Mouse (Mus musculus): ENCODE data around the gene Dnpep. TPM values are rescaled to one million over a fixed set of nuclear protein-coding genes. Genes with fewer than 3 reads are reported as not detected.

Gene Dnpep
- polyA plus RNA-seq, 1 experiment from 2014 or later, result 137 TPM

DNA sequence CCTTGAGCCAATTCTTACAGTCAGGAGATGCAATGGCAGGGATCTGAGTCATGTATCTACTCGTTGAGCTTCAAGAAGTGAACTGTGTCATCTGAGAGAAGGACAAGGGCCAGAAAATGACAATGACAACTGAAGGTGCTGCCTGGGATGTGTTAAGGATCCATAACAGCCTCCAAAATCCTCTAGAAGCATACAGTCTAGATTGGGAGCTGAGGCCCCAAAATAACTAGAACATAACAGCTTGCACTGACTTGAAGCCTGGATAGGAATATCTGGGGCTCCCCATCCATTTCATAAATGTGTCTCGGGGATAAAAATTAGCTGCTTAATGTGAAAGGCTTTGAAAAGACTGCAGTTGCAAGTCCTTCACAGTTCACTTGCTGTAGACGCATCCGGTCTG lies 40.2 kb upstream of the Dnpep start:
- no peak overlapping the region for H3K9ac ChIP-seq (ENCODE audit: low read length)
- H3K4me1 ChIP-seq (replicated peaks; ENCODE audit: control insufficient read depth, insufficient read depth, low read length), result peaks cover 3% of the 10 kb centered on the region; the same call in 1 of the 2 replicates
- H3K36me3 ChIP-seq (ENCODE audit: control insufficient read depth, insufficient read depth, low read length), result 0 out of 2 replicates have a peak, but pooled peaks cover under 1% of the 10 kb centered on the region
- no peaks in the 10 kb centered on the region for H3K9me3 ChIP-seq (ENCODE audit: control insufficient read depth, low read length)
- H3K27me3 ChIP-seq (replicated peaks; ENCODE audit: control insufficient read depth, insufficient read depth, low read length), result peaks cover 6% of the 10 kb centered on the region; the same call in 1 of the 2 replicates
- no peak overlapping the region for H3K27ac ChIP-seq (ENCODE audit: low read depth)
- no peak for DNase-seq (ENCODE audit: low spot score)
- no peak overlapping the region for H3K4me2 ChIP-seq (ENCODE audit: low read length)
- H3K4me3 ChIP-seq (ENCODE audit: low read depth, low read length), result no peak overlapping the region
- ATAC-seq (replicated peaks; ENCODE audit: low FRiP score, low TSS enrichment, low read depth), result no peak
- 86% methylated on average over 4 of the region's 4 CpGs for WGBS

DNA sequence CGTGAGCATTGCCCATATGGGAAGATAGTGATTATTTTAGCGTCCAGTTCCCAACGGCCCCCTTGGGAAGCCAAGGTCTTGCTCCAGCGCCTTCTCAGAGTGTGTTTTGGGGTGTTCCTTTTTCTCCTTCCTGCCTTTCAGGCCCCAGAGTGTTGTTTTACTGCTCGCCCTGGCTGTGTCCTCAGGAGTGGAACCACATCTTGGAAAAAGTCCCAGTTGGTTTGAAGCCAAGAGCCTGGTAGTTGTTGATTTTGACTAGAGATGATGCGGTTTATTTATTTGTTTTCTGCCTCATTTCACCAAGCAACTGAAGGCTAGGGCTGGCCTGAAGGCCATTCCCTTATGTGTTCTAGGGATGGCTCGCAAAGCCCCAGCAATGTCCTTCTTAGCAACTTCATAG lies 39.5 kb upstream of the Dnpep start:
- WGBS, result 77% methylated on average over 7 of the region's 7 CpGs

DNA sequence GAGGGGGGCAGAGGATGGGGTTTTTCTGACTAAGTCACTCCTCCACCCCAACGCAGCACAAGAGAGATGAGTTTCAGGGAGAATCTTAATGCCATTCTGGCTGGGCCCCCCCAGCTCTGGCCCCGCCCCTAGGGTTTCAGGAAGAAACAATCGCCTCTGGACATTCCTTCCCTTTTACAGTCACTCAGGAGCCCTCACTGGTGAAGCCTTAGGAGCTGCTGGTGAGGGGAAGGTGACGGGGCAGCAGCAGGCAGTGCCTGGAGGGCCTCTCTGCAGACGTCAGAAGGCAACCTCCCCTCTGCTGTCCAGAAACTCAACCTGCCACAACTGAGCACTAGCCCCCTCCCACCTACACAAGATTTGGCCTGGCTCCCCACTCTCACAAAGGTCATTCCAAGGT lies 31.5 kb upstream of the Dnpep start:
- Histone ChIP-seq H3K4me3 (ENCODE audit: low read depth, low read length) (no peak overlapping the region), H3K36me3 (ENCODE audit: control insufficient read depth, insufficient read depth, low read length) (no peaks in the 10 kb centered on the region), H3K27ac (ENCODE audit: low read depth) (peak overlapping the region; percentile 5; the same call in 1 of the 2 replicates), H3K4me2 (ENCODE audit: low read length) (no peak overlapping the region), H3K4me1 (replicated peaks; ENCODE audit: control insufficient read depth, insufficient read depth, low read length) (peaks cover 18% of the 10 kb centered on the region), H3K27me3 (replicated peaks; ENCODE audit: control insufficient read depth, insufficient read depth, low read length) (no peaks in the 10 kb centered on the region), H3K9ac (ENCODE audit: low read length) (no peak overlapping the region), H3K9me3 (ENCODE audit: control insufficient read depth, low read length) (no peaks in the 10 kb centered on the region)
- ATAC-seq (replicated peaks; ENCODE audit: low FRiP score, low TSS enrichment, low read depth), result no peak
- 35% methylated on average over 5 of the region's 5 CpGs for WGBS
- no peak for DNase-seq (ENCODE audit: low spot score)

More for the DNA sequence above, 39.5 kb upstream of the Dnpep start:
- ATAC-seq (replicated peaks; ENCODE audit: low FRiP score, low TSS enrichment, low read depth) (no peak), DNase-seq (ENCODE audit: low spot score) (no peak)
- Histone ChIP-seq H3K4me2 (ENCODE audit: low read length) (no peak overlapping the region), H3K27me3 (replicated peaks; ENCODE audit: control insufficient read depth, insufficient read depth, low read length) (peaks cover 6% of the 10 kb centered on the region; the same call in 1 of the 2 replicates), H3K36me3 (ENCODE audit: control insufficient read depth, insufficient read depth, low read length) (no peaks in the 10 kb centered on the region), H3K9ac (ENCODE audit: low read length) (no peak overlapping the region), H3K4me3 (ENCODE audit: low read depth, low read length) (no peak overlapping the region), H3K27ac (ENCODE audit: low read depth) (no peak overlapping the region), H3K4me1 (replicated peaks; ENCODE audit: control insufficient read depth, insufficient read depth, low read length) (peaks cover 3% of the 10 kb centered on the region; the same call in 1 of the 2 replicates), H3K9me3 (ENCODE audit: control insufficient read depth, low read length) (no peaks in the 10 kb centered on the region)

DNA sequence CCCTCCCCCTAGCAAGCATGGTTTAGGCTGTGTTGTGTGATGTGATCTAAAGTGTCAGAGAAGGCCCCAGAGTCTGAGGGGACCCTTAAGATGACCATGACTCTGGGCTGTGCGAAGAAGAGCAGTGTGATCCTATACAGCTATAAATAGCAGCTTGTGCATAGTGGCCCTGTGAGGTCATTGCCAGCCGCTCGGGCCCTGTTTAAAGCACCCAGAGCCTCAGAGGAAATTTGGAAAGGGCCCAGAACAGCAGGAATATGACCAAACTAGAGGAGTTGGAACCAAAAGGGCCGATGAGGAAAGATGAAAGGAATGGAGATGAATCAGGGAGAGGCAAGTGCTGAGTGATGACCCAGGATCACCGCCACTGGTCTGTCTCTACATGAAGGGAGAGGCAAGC lies 29.5 kb upstream of the Dnpep start:
- no peaks in the 10 kb centered on the region for H3K9me3 ChIP-seq (ENCODE audit: control insufficient read depth, low read length)
- H3K9ac ChIP-seq (ENCODE audit: low read length), result no peak overlapping the region
- peaks cover 23% of the 10 kb centered on the region for H3K4me1 ChIP-seq (replicated peaks; ENCODE audit: control insufficient read depth, insufficient read depth, low read length)
- DNase-seq (ENCODE audit: low spot score) (no peak), ATAC-seq (replicated peaks; ENCODE audit: low FRiP score, low TSS enrichment, low read depth) (no peak)
- no peaks in the 10 kb centered on the region for H3K36me3 ChIP-seq (ENCODE audit: control insufficient read depth, insufficient read depth, low read length)
- 64% methylated on average over 5 of the region's 5 CpGs for WGBS
- no peak overlapping the region for H3K4me2 ChIP-seq (ENCODE audit: low read length)
- H3K27me3 ChIP-seq (replicated peaks; ENCODE audit: control insufficient read depth, insufficient read depth, low read length), result no peaks in the 10 kb centered on the region
- H3K27ac ChIP-seq (ENCODE audit: low read depth), result no peak overlapping the region
- H3K4me3 ChIP-seq (ENCODE audit: low read depth, low read length), result no peak overlapping the region

DNA sequence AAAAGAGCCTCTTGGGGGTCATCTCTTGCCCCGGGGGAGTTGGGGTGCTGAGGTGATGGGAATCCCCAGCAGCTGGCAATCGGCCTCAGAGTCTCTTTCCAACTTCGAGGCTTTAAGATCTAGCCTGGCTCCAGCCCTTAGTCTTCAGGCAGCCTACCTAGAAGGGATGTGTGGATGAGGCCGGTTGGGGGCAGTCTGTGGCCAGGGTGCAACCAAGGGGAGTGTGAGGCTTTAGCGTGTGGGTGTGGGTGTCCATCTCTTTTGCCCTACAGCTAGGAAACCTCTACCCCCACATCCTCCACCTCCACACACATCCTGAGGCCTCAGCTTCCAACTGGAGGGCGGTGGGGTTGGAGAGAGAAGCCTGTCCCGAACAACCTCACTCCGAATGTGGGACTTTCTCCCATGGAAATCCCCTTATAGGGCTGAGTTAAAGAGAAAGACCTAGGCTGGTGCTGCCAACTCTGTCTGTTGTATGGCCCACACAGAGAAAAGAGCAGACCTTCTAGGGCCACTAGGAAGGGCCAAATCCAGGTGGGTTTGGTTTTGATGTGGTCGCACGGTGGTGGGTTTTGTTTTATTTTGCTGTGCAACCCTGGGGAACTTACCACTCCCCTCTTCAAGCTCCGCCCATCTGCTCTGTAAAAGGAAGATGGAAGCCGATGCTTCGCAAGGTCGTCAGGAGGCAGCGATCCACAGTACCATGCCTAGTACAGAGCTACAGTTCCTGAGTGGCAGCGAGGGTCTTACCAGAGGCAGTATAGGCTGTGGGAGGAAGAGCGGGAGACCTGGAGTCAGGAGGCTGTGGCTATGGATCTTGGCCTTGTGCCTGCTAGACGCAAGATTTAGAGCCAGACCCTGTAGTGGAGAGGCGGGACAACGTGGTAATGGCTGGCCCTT lies 27.5 kb upstream of the Dnpep start:
- Histone ChIP-seq H3K9ac (ENCODE audit: low read length) (no peak overlapping the region), H3K27ac (ENCODE audit: low read depth) (no peak overlapping the region), H3K4me1 (replicated peaks; ENCODE audit: control insufficient read depth, insufficient read depth, low read length) (peaks cover 23% of the 10 kb centered on the region), H3K36me3 (ENCODE audit: control insufficient read depth, insufficient read depth, low read length) (no peaks in the 10 kb centered on the region), H3K9me3 (ENCODE audit: control insufficient read depth, low read length) (no peaks in the 10 kb centered on the region), H3K27me3 (replicated peaks; ENCODE audit: control insufficient read depth, insufficient read depth, low read length) (no peaks in the 10 kb centered on the region), H3K4me2 (ENCODE audit: low read length) (no peak overlapping the region), H3K4me3 (ENCODE audit: low read depth, low read length) (no peak overlapping the region)
- DNase-seq (ENCODE audit: low spot score) (no peak), ATAC-seq (replicated peaks; ENCODE audit: low FRiP score, low TSS enrichment, low read depth) (no peak)
- WGBS, result 47% methylated on average over 20 of the region's 20 CpGs

DNA sequence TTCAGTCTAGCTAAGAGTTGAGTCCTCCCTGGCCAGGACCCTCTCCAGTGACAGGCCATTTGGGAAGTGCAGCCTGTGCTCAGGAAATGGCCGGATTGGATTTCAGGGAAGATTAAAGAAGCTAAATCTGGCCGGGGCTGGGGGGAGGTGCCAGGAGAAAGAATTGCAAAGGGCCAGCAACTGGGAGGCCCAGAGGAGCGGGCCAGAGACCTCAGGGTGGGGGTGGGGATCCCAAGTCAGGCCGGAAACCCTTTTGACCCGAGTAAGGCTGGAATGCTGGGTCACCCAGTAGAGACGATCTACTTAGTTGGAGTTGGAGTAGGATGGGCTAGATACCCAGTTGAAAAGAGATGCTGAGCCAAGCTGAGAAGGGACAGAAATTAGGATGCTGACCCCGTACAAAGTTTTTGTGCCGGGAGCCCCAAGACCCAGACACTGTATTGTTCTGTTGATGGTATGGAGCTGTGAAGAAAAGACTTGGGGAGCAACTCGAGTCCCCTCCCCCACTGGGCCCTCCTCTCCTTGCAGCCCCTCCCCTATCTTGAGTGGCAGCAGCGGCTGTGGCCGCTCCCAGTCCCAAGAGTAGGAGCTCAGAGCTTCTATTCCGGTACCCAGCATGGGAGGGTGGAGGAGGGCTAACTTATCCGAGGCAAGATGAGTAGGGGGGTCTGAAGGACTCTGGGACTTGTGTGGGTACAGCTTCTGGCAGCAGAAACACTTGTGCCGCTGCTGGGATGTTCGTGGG lies 26.7 kb upstream of the Dnpep start:
- no peak for DNase-seq (ENCODE audit: low spot score)

DNA sequence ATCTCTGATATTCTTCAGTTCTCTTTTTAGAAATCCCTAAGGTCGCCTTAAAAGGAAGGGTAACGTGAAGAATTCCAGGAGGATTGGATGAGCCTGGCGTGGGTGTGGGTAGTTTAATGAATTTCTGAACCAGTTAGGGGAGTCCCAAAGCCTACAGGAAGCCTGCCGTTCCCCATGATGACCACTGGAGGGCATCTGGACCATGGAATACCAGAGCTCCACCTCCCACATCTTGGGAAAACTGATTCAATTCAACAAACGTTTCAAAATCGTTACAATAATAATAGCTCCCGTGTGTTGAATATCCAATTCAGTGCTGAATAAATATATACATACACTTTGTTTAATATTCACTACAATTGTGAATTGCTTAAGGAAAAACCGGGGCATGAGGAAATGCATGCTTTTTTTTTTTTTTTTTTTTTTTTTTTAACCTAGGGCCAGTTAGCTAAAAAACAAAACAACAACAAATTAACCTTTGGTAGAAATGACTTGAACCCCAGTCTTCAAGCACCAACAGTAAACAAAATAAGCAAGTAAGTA lies 25.2 kb upstream of the Dnpep start:
- DNase-seq (ENCODE audit: low spot score), result peak; percentile 82
- Histone ChIP-seq H3K4me1 (replicated peaks; ENCODE audit: control insufficient read depth, insufficient read depth, low read length) (peaks cover 38% of the 10 kb centered on the region), H3K9ac (ENCODE audit: low read length) (no peak overlapping the region), H3K36me3 (ENCODE audit: control insufficient read depth, insufficient read depth, low read length) (no peaks in the 10 kb centered on the region), H3K27ac (ENCODE audit: low read depth) (no peak overlapping the region), H3K4me3 (ENCODE audit: low read depth, low read length) (no peak overlapping the region), H3K4me2 (ENCODE audit: low read length) (no peak overlapping the region), H3K27me3 (replicated peaks; ENCODE audit: control insufficient read depth, insufficient read depth, low read length) (no peaks in the 10 kb centered on the region), H3K9me3 (ENCODE audit: control insufficient read depth, low read length) (no peaks in the 10 kb centered on the region)
- 1% methylated on average over 8 of the region's 8 CpGs for WGBS
- no peak for ATAC-seq (replicated peaks; ENCODE audit: low FRiP score, low TSS enrichment, low read depth)

More for the DNA sequence above, 26.7 kb upstream of the Dnpep start:
- Histone ChIP-seq H3K9me3 (ENCODE audit: control insufficient read depth, low read length) (no peaks in the 10 kb centered on the region), H3K9ac (ENCODE audit: low read length) (no peak overlapping the region), H3K27ac (ENCODE audit: low read depth) (0 out of 2 replicates have a peak overlapping the region, but pooled peaks have one; percentile 23), H3K36me3 (ENCODE audit: control insufficient read depth, insufficient read depth, low read length) (no peaks in the 10 kb centered on the region), H3K4me2 (ENCODE audit: low read length) (no peak overlapping the region), H3K4me3 (ENCODE audit: low read depth, low read length) (no peak overlapping the region), H3K4me1 (replicated peaks; ENCODE audit: control insufficient read depth, insufficient read depth, low read length) (peaks cover 26% of the 10 kb centered on the region), H3K27me3 (replicated peaks; ENCODE audit: control insufficient read depth, insufficient read depth, low read length) (no peaks in the 10 kb centered on the region)
- 20% methylated on average over 15 of the region's 15 CpGs for WGBS
- ATAC-seq (replicated peaks; ENCODE audit: low FRiP score, low TSS enrichment, low read depth), result no peak

DNA sequence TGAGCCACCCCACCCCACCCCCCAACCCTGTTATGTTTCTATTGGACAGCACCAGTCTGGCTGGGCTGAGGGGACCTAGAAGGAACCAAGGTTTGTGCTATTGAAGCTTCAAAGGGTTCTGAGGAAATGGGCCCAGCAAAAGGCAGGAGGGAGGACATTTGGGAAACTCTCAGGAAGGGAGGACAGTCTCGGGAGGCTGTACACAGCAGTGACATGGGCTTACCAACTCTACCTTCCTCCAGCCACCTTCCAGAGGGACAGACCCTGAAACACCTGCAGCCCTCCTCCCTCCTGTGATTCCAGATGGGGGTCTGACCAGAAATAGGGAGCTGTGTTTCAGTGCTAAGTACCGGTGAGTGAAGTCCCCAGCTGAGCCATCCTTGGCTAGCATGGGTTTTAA lies 22.7 kb upstream of the Dnpep start:
- no peak overlapping the region for H3K4me3 ChIP-seq (ENCODE audit: low read depth, low read length)
- DNase-seq (ENCODE audit: low spot score) (no peak), ATAC-seq (replicated peaks; ENCODE audit: low FRiP score, low TSS enrichment, low read depth) (no peak)
- H3K9ac ChIP-seq (ENCODE audit: low read length), result no peak overlapping the region
- no peaks in the 10 kb centered on the region for H3K36me3 ChIP-seq (ENCODE audit: control insufficient read depth, insufficient read depth, low read length)
- WGBS, result 72% methylated on average over 2 of the region's 2 CpGs
- H3K27ac ChIP-seq (ENCODE audit: low read depth), result no peak overlapping the region
- H3K4me2 ChIP-seq (ENCODE audit: low read length), result no peak overlapping the region
- H3K4me1 ChIP-seq (replicated peaks; ENCODE audit: control insufficient read depth, insufficient read depth, low read length), result peaks cover 47% of the 10 kb centered on the region
- no peaks in the 10 kb centered on the region for H3K27me3 ChIP-seq (replicated peaks; ENCODE audit: control insufficient read depth, insufficient read depth, low read length)
- no peaks in the 10 kb centered on the region for H3K9me3 ChIP-seq (ENCODE audit: control insufficient read depth, low read length)

All from intestine, embryonic 14.5 days (tissue).